Mouse (Mus musculus): ENCODE measurements around the gene Tmem102.

The Tmem102 gene

DNA sequence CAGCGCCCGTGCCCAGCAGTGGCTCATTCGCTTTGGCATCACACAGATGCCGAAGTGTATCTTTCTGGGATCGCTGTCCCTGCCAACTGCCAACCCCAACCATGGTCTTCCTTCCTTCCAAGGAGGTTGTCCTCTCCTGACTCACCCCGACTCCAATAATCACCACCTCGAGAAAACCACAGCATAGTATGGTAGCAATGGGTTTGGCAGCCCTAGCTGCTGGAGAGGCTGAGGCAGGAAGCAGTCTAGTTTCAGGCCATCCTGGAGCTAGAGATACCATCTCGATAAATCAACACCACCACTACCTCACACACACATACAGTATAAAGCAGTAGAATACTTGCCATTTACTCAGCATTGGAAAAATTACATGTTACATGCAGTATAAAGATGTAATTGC is 13.4 kb upstream of the Tmem102 start:
- no peak for DNase-seq

GRCm38 (mm10) chr11:69818365-69818764 is 12.9 kb upstream of the Tmem102 start, which contains the start of gene Spem2:
Spem2 (minus strand) TSS chr11:69818465.
- DNase-seq: no peak

DNA sequence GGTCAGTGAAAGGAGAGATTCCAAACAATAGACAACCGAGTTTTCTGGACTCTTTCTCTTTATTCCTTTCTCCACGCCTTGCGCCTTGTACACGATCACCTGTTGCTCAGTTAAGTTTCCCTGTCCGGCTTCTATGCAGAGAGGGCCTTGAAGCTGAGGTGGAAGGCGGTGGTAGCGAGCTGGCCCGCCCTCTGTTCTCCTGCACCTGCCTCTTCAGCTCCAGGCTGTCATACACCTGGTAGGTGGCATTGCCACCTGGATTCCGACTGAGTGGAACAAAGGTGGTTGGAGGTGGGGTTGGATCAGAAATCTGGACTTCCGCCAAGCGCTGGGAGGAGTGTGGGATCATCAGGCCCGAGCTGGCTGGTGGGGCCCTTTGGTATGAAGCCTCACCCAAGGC is 11.1 kb upstream of the Tmem102 start:
- DNase-seq: no peak

- DNase-seq: no peak
Measured at GRCm38 (mm10) chr11:69815155-69815554, 9.7 kb upstream of the Tmem102 start, which contains the start of gene Gm39566. Gm39566 (minus strand) TSS chr11:69815298.

GRCm38 (mm10) chr11:69810280-69810679 is 4.9 kb upstream of the Tmem102 start:
- DNase-seq: no peak

DNA sequence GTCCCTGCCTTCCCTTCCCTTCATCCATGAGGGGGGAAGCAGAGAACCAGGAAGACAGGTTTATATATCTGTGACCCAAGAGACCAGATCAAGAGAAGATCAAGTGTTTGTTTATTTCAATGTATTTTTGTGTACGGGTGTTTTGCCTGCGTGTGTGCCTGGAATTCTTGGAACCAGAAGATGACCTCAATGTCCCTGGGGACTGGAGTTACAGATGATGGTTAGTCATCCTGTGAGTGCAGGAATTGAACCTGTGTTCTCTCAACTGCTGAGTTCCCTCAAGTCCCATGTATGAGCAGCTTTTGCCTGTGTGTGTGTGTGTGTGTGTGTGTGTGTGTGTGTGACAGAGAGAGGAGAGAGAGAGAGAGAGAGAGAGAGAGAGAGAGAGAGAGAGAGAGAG is 2.2 kb upstream of the Tmem102 start:
- no peak for DNase-seq

DNA sequence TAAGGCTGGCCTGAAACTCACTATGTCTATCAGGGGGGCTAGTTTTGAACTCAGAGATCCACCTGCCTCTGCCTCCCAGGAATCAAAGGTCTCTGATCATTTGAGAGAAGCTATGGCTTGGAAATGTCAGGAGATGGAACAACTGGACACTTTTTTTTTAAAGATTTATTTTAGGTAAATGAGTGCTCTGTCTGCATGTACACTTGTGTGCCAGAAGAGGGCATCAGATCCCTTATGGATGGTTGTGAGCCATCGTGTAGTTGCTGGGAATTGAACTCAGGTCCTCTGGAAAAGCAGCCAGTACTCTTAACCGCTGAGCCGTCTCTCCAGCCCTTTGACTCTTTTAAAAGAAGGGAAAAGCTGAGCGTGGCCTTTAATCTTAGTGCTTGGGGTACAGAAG is 954 bp upstream of the Tmem102 start:
- no peak for DNase-seq

- DNase-seq: no peak
Measured at GRCm38 (mm10) chr11:69804652-69804940, 828 bp downstream of the Tmem102 start.

GRCm38 (mm10) chr11:69803786-69804651 is 1.4 kb downstream of the Tmem102 start:
- peak; percentile 50 to 65 for DNase-seq

DNA sequence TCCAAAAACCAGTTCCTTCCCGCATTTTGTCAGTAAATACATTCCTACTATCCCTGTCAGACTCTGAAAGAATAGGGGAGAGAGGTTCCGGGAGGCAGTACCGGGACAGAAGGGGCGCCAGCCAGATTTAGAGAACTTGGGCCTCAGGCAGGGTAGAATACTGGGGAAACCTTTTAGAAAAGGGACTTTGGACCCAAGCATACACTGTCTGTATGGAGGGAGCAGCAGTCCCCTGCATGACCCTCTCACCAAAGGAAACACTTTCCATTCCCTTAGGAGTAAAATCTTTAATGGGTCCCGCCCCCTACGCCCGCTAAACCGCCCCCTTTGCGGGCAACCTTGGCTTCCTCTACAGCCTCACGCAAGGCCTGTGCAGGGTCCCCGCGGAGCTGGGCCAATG is 2.1 kb downstream of the Tmem102 start:
- DNase-seq: peak in 1 of 2 experiments; percentile 31

DNA sequence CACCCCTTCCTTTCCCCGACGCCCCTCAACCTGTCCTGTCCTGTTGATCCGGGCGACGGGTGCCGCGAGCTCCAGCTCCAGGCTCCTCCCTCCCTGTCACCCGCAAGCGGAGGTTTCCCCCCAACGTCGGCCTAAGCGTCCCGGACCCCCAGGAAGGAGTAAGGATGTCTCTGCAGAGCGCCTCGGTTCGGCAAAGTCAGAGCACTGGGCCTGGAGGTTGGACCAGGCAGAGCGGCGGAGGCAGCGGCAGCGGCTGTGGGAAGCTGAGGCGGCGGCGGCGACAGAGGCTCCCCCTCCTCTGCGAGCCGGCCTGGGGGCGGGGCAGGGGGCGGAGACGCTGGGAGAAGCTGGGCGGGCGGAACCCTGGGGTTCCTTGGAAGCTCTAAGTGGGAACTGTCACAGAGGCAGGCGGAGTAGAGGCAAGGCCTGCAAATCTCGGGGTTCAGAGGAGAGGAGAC is 2.7 kb downstream of the Tmem102 start:
- DNase-seq: peak; percentile 58 to 64

DNA sequence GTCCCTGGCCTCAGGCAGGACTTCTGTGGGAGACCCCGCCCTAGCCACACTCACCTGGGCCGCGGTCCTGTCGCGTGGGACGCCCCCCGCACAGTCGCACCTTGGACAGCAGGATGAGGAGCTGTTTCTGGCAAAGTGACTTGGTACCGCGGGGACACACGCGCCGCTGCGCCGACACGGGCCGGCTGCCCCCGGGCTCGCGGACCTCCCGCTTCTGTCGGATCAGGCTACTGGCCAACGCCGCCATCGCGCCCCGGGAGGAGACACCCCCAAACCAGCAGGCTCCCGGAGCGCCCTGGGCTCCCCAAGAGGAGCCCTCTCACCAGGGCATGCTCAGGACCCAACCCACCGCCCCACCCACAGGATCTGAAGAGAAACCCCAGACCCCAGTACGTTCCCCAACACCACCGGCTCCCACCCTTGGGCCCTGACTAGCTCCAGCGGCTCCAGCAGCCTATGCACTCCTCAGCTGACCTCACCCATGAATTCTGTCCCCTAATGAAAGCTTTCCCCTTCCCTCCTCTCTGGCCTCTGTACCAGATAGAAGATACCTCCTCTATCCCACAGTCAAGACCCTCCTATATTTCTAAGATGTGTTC is 3.9 kb downstream of the Tmem102 start, which contains the start of gene Fgf11:
Gene Fgf11 (minus strand): TSS at position 479 of the 599 bp plus-strand sequence.
- peak in 1 of 2 experiments; percentile 19 for DNase-seq

GRCm38 (mm10) chr11:69800392-69801197 is 4.8 kb downstream of the Tmem102 start:
- DNase-seq: peak in 1 of 2 experiments; percentile 35

GRCm38 (mm10) chr11:69800138-69800391 is 5.4 kb downstream of the Tmem102 start:
- peak in 1 of 2 experiments; percentile 30 for DNase-seq

- DNase-seq: no peak
Measured at GRCm38 (mm10) chr11:69799394-69800137, 5.9 kb downstream of the Tmem102 start.

DNA sequence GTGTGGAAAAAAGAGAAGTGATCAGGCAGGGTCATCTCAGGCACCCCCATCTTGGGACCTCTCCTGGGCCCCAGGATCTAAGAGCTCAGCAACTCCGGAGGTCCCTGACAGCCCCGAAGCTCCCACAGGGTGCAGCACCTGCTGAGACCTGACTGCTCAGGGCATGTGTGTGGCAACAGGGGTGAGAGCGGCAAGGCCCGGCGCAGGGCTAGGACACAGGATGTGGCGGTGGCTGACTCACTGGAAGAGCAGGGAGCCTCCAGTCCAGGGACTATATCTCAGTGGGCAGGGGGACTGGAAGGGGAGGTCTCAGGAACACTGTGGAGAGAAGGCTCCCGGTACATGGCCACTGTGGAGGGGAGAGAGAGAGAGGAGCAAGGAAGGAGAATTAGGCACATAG is 7.5 kb downstream of the Tmem102 start:
- DNase-seq: no peak

- no peak for DNase-seq
Measured at GRCm38 (mm10) chr11:69795983-69796435, 9.4 kb downstream of the Tmem102 start.

DNA sequence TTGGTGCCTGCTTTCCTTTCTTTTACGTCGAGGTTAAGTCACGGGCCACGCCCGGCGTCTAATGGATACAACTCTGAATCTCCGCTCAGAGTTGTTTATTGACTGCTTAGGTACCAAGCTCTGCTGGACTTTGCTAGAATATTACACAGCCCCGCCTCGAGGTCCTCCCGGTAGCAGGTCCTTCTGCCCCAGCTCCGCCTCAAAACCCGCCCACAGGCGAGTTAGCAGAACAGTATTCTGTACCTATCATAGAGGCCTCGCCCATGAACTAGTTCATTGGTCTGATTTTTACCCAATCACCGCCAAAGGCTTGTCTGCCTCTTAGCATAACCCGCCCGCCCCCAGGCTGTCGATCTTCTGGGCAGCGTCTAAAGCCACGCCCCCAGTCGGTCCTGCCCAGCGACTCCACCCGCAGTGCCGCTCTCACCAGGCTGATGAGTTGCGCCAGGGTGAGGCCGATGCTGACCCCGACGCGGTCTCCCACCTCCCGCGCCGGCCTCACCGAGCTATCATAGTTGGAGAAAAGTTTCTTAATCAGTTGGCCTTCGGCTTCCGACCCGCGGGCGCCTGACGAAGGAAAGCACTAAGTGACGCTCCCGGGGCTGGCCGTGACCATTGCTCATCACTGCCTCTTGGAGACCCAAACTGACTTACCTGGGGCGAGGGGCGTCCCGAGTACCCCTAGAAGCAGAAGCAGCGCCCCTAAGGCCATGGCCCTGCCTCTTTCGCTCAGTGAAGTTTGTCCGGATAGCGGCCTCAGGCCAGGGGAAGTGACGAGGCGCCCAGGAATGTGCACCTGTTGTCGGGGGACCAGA is 10.0 kb downstream of the Tmem102 start, which contains the start of gene Chrnb1:
Gene Chrnb1 (minus strand): TSS at position 776 of the 815 bp plus-strand sequence.
- DNase-seq: peak; percentile 87 to 94

DNA sequence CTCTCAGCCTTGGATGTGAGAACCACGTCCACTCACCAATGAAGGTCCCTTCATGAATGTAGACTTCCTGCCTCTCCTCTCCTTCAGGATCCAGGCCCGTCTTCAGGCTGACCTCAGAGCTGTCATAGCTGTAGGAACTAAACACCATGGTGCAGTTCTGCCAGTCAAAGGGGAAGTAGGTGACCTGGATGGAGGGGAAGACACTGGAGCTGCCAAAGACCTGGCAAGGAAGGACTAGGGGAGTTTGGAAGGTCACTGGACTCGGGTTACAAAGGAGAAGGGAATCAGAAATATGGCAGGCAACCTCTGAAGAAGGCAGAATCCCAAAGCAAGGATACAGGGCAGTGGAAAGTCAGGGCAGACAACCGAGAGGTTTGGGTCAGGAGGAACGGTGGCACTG is 12.0 kb downstream of the Tmem102 start:
- no peak for DNase-seq

GRCm38 (mm10) chr11:69791420-69791819 is 14.0 kb downstream of the Tmem102 start:
- no peak for DNase-seq

GRCm38 (mm10) chr11:69789431-69789830 is 16.0 kb downstream of the Tmem102 start:
- DNase-seq: no peak

DNA sequence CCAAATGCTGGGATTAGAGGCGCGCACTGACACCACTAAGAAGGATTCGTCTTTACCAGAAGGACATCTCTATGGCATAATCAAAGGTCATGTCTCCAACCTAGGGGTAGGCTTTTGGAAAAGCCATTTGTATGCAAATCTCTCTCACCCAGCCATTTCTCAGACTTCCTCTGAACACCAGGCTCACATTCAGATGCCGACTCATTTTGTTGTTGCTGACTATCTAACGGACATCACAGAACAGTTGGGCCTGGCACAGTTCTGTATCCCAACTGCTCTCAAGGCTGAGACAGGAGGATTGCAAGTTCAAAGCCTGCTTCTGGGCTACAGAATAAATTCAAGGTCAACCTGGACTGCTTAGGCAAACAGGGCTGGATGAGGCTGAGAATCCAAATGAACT is 18.1 kb downstream of the Tmem102 start:
- DNase-seq: no peak
